Mouse (Mus musculus): ENCODE data around the gene Wnt10b.

DNA sequence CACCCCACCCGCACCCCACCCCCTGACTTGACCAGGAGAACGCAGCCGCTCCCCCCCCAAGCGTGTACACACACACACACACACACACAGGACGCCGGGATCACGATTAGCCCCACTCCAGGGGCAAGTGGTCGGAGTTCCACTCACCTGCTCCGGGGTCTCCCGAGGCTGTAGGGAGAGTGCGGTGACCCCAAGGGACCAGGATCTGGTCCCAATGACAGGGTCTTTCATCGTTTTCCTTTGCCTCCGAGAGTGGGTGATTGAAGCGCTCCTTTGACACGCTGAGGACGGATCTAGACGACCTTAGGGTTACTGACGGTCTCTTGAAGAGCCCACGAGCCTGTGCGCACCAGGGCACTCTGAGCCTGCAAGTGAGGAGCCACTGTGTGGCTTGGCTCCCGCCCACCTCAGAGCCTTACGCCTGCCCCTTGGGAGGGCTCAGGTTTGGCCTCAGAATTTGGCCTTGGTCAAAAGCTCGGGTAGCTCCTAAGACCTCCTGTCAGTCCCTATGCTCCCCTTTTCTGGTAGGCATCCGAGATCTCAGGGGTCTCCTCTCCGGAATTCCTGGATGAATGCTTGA lies 331 bp upstream of the Wnt10b start:
- TF ChIP-seq CTCF (IDR thresholded peaks at IDR 0.05; ENCODE audit: insufficient read depth, low read length) (no peak), POLR2A (IDR thresholded peaks at IDR 0.05; ENCODE audit: borderline replicate concordance, extremely low read depth, low read depth, low read length) (no peak)
